Mouse (Mus musculus) left cerebral cortex, adult 9 months (tissue): ENCODE results near the gene Rbms3.

Source experiments
- DNase-seq, 2 experiments: peaks; one replicate each; pipeline ENCODE4 v3.0.0; 2022; ENCODE audit warnings: low spot score in 2 of 2

Gene Rbms3

GRCm38 (mm10) chr9:116903304-116903993, 726.3 kb downstream of the Rbms3 start:
- DNase-seq: no peak

- DNase-seq: no peak
Measured at GRCm38 (mm10) chr9:116899403-116899802, 730.3 kb downstream of the Rbms3 start.

GRCm38 (mm10) chr9:116886973-116887680, 742.6 kb downstream of the Rbms3 start:
- no peak for DNase-seq

GRCm38 (mm10) chr9:116885617-116886016, 744.1 kb downstream of the Rbms3 start:
- DNase-seq: no peak

- no peak for DNase-seq
Measured at GRCm38 (mm10) chr9:116880503-116880902, 749.2 kb downstream of the Rbms3 start.

- no peak for DNase-seq
Measured at GRCm38 (mm10) chr9:116879600-116880457, 749.9 kb downstream of the Rbms3 start.

GRCm38 (mm10) chr9:116876786-116877185, 752.9 kb downstream of the Rbms3 start:
- DNase-seq: no peak

GRCm38 (mm10) chr9:116873976-116874320, 755.8 kb downstream of the Rbms3 start:
- no peak for DNase-seq

GRCm38 (mm10) chr9:116873033-116873975, 756.4 kb downstream of the Rbms3 start:
- DNase-seq: peak; percentile 13 to 22

- no peak for DNase-seq
Measured at GRCm38 (mm10) chr9:116872346-116872745, 757.4 kb downstream of the Rbms3 start.

GRCm38 (mm10) chr9:116871576-116871975, 758.1 kb downstream of the Rbms3 start:
- no peak for DNase-seq

GRCm38 (mm10) chr9:116866060-116866459, 763.7 kb downstream of the Rbms3 start:
- DNase-seq: no peak

- no peak for DNase-seq
Measured at GRCm38 (mm10) chr9:116863626-116864025, 766.1 kb downstream of the Rbms3 start.

- no peak for DNase-seq
Measured at GRCm38 (mm10) chr9:116862341-116862740, 767.4 kb downstream of the Rbms3 start.

GRCm38 (mm10) chr9:116857861-116858595, 771.7 kb downstream of the Rbms3 start:
- DNase-seq: no peak

GRCm38 (mm10) chr9:116857151-116857550, 772.6 kb downstream of the Rbms3 start:
- peak in 1 of 2 experiments; percentile 6 for DNase-seq

- DNase-seq: no peak
Measured at GRCm38 (mm10) chr9:116855744-116856143, 774.0 kb downstream of the Rbms3 start.

- DNase-seq: no peak
Measured at GRCm38 (mm10) chr9:116848905-116849304, 780.8 kb downstream of the Rbms3 start.

GRCm38 (mm10) chr9:116848166-116848565, 781.5 kb downstream of the Rbms3 start:
- DNase-seq: no peak
